Mouse (Mus musculus): Measurements from ENCODE around the gene Ctdnep1.
A peak's percentile ranks its signal among the peaks of the same experiment; 100 is the strongest.

Gene Ctdnep1

DNA sequence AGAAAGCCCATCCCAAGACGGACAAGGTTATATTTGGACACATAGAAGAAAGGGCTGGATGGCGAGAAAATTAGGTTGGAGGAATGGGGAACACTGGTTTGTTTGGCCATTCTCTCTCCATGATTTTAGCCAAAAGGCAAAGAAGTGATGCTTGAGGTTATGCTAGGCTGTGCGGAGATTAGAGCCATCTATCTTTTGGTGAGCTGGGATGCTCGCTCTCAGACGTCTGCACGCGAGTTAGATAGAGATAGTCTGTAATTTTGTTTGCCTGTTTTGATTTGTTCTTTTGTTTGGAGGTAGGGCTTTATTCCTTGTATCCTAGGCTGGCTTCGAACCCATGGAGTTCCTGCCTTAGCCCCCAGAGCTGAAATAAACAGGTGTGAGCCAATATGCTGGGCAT is 20.2 kb downstream of the Ctdnep1 start:
- TF ChIP-seq NANOG (IDR thresholded peaks at IDR 0.05; ENCODE audit: borderline replicate concordance, low read length) (no peak), POU5F1 (IDR thresholded peaks at IDR 0.05; ENCODE audit: borderline replicate concordance, low read length) (no peak), CTCF (conservative IDR thresholded peaks at IDR 0.05; ENCODE audit: low read length) (no peak)
- Histone ChIP-seq H3K9me3 (ENCODE audit: low read length) (no peaks in the 10 kb centered on the region), H3K36me3 (ENCODE audit: insufficient read depth, low read length) (peaks cover 70% of the 10 kb centered on the region), H3K27me3 (ENCODE audit: insufficient read depth, low read length) (no peaks in the 10 kb centered on the region), H3K4me1 (replicated peaks; ENCODE audit: low read depth, low read length) (peaks cover 79% of the 10 kb centered on the region), H3K4me3 (replicated peaks; ENCODE audit: low read length) (peak overlapping the region; percentile 94)

DNA sequence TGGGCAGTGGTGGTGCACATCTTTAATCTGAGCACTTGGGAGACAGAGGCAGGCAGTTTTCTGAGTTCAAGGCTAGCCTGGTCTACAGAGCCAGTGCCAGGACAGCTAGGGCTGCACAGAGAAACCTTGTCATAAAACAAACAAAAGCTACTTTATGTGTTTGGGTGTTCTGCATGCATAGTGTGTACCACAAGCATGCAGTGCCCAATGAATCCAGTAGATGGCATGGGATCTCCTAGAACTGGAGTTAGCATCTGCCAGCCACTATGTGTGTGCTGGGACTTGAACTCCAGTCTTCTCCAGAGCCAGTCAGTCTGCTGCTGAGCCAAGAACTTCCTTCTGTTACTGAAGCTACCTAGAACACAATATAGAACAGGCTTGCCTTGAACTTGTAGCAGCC is 20.9 kb downstream of the Ctdnep1 start:
- no peak for TF ChIP-seq NANOG (IDR thresholded peaks at IDR 0.05; ENCODE audit: borderline replicate concordance, low read length)
- no peak for TF ChIP-seq POU5F1 (IDR thresholded peaks at IDR 0.05; ENCODE audit: borderline replicate concordance, low read length)
- peak; percentile 83 for TF ChIP-seq CTCF (conservative IDR thresholded peaks at IDR 0.05; ENCODE audit: low read length)
- Histone ChIP-seq H3K4me1 (replicated peaks; ENCODE audit: low read depth, low read length) (peaks cover 86% of the 10 kb centered on the region), H3K36me3 (ENCODE audit: insufficient read depth, low read length) (peaks cover 77% of the 10 kb centered on the region), H3K9me3 (ENCODE audit: low read length) (no peaks in the 10 kb centered on the region), H3K27me3 (ENCODE audit: insufficient read depth, low read length) (no peaks in the 10 kb centered on the region), H3K4me3 (replicated peaks; ENCODE audit: low read length) (peak overlapping the region; percentile 94)

DNA sequence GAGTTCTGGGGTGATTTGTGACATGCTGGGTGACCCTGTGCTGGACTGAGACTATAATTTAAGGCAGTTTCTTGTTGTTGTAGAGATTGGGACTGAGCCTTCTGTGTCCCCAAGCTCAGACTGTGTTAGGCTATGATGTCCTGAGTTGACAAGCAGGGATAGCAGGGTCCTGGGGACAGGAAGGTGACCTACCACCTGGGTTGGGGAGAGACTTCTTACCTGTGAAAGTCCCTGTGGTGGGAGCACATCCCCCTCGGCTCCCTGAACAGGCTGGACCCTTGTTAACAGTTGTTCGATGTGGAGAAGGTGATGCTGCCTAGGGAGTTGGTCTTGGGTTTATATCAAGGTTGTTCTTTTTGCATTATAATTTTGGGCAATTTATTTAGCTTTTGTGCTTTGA is 21.5 kb downstream of the Ctdnep1 start:
- no peaks in the 10 kb centered on the region for H3K9me3 ChIP-seq (ENCODE audit: low read length)
- peaks cover 91% of the 10 kb centered on the region for H3K4me1 ChIP-seq (replicated peaks; ENCODE audit: low read depth, low read length)
- peaks cover 82% of the 10 kb centered on the region for H3K36me3 ChIP-seq (ENCODE audit: insufficient read depth, low read length)
- H3K4me3 ChIP-seq (replicated peaks; ENCODE audit: low read length) = peak overlapping the region; percentile 94
- TF ChIP-seq NANOG (IDR thresholded peaks at IDR 0.05; ENCODE audit: borderline replicate concordance, low read length) = no peak
- TF ChIP-seq POU5F1 (IDR thresholded peaks at IDR 0.05; ENCODE audit: borderline replicate concordance, low read length) = no peak
- TF ChIP-seq CTCF (conservative IDR thresholded peaks at IDR 0.05; ENCODE audit: low read length) = no peak
- H3K27me3 ChIP-seq (ENCODE audit: insufficient read depth, low read length) = no peaks in the 10 kb centered on the region

DNA sequence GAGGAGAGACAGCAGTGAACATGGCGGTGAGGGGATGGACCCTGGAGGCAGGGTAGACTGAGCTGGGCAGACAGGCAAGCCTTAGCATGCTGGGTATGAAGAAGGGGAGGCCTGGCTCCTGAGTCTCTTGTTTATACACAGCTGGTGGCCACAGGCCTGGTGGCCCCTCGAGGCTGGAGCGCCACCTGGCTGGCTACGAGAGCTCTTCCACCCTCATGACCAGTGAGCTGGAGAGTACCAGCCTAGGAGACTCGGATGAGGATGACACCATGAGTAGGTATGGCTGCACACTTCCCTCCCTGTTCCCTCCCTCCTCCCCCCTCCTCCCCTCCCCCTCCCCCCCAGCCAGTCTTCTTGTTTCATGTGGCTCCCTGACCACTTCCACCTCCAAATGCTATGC is 24.6 kb downstream of the Ctdnep1 start:
- no peak overlapping the region; the same call in 1 of the 2 replicates for H3K4me3 ChIP-seq (replicated peaks; ENCODE audit: low read length)
- H3K4me1 ChIP-seq (replicated peaks; ENCODE audit: low read depth, low read length) = peaks cover 92% of the 10 kb centered on the region
- no peaks in the 10 kb centered on the region for H3K27me3 ChIP-seq (ENCODE audit: insufficient read depth, low read length)
- TF ChIP-seq CTCF (conservative IDR thresholded peaks at IDR 0.05; ENCODE audit: low read length) = 0 out of 2 replicates have a peak, but pooled peaks have one; percentile 8
- TF ChIP-seq POU5F1 (IDR thresholded peaks at IDR 0.05; ENCODE audit: borderline replicate concordance, low read length) = no peak
- TF ChIP-seq NANOG (IDR thresholded peaks at IDR 0.05; ENCODE audit: borderline replicate concordance, low read length) = no peak
- peaks cover 86% of the 10 kb centered on the region for H3K36me3 ChIP-seq (ENCODE audit: insufficient read depth, low read length)
- no peaks in the 10 kb centered on the region for H3K9me3 ChIP-seq (ENCODE audit: low read length)

DNA sequence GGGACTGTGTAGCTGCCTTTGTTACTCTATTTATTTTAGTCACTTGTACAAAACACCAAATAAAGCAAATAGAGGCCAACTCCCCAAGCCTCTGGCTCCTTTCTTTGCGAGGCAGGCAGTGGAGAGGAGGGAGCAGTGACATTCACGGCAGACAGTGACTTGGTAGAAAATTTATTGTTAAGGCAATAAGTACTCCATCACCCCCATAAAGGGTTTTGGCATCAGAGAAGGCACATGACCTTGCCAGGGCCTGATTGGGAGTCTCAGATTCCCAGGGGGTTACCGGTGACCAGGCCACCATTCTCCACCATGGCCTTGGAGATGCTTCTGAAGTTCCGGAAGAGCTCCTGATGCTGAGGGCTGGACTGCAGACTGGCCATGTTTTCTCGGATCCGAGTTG is 29.1 kb downstream of the Ctdnep1 start:
- Histone ChIP-seq H3K27me3 (ENCODE audit: insufficient read depth, low read length) (no peaks in the 10 kb centered on the region), H3K36me3 (ENCODE audit: insufficient read depth, low read length) (peaks cover 92% of the 10 kb centered on the region), H3K4me3 (replicated peaks; ENCODE audit: low read length) (no peak overlapping the region), H3K9me3 (ENCODE audit: low read length) (no peaks in the 10 kb centered on the region), H3K4me1 (replicated peaks; ENCODE audit: low read depth, low read length) (peaks cover 95% of the 10 kb centered on the region)
- TF ChIP-seq CTCF (conservative IDR thresholded peaks at IDR 0.05; ENCODE audit: low read length) (no peak), NANOG (IDR thresholded peaks at IDR 0.05; ENCODE audit: borderline replicate concordance, low read length) (no peak), POU5F1 (IDR thresholded peaks at IDR 0.05; ENCODE audit: borderline replicate concordance, low read length) (no peak)

DNA sequence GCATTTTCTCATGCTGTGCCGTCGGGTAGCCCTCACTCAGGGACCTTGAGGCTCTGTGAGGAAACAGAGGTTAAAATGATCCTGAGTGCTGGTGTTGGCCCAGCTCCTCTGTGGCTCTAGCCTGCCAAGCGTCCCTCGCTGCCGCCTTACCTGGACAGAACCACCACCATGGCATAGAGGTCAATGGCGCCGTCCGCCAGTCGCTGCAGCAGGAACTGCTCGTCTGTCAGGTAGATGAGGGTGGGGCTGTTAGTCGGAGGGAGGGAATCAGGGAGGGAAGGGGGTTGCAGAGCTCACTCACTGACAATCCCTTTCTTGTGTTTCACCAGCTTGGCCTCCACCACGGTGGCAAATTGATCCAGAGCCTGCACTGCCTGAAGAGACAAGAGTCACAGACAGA is 29.6 kb downstream of the Ctdnep1 start:
- Histone ChIP-seq H3K27me3 (ENCODE audit: insufficient read depth, low read length) (no peaks in the 10 kb centered on the region), H3K4me3 (replicated peaks; ENCODE audit: low read length) (no peak overlapping the region), H3K9me3 (ENCODE audit: low read length) (no peaks in the 10 kb centered on the region), H3K4me1 (replicated peaks; ENCODE audit: low read depth, low read length) (peaks cover 94% of the 10 kb centered on the region), H3K36me3 (ENCODE audit: insufficient read depth, low read length) (peaks cover 87% of the 10 kb centered on the region)
- TF ChIP-seq POU5F1 (IDR thresholded peaks at IDR 0.05; ENCODE audit: borderline replicate concordance, low read length) (no peak), NANOG (IDR thresholded peaks at IDR 0.05; ENCODE audit: borderline replicate concordance, low read length) (no peak), CTCF (conservative IDR thresholded peaks at IDR 0.05; ENCODE audit: low read length) (no peak)

DNA sequence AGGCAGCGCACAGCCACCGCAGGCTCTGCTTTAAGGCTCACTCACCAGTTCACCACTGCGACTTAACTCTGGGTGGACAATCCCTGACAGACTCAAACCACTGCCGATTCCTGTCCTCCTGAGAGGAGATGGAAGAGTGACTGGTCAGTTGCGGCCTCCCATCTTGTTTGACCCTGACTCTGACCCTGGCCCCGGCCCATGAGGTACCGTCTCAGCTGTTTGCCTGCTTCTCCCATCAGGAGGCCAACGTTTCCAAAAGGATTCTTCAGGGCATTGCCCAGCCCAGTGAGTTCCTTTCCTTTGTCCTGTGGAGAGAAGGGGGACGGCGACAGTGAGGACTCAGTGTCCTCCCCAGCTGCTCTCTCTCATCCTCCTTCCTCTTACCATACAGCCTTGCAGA is 30.0 kb downstream of the Ctdnep1 start:
- Histone ChIP-seq H3K9me3 (ENCODE audit: low read length) (no peaks in the 10 kb centered on the region), H3K4me3 (replicated peaks; ENCODE audit: low read length) (no peak overlapping the region), H3K27me3 (ENCODE audit: insufficient read depth, low read length) (no peaks in the 10 kb centered on the region), H3K4me1 (replicated peaks; ENCODE audit: low read depth, low read length) (peaks cover 93% of the 10 kb centered on the region), H3K36me3 (ENCODE audit: insufficient read depth, low read length) (peaks cover 85% of the 10 kb centered on the region)
- TF ChIP-seq POU5F1 (IDR thresholded peaks at IDR 0.05; ENCODE audit: borderline replicate concordance, low read length) (no peak), NANOG (IDR thresholded peaks at IDR 0.05; ENCODE audit: borderline replicate concordance, low read length) (no peak)

DNA sequence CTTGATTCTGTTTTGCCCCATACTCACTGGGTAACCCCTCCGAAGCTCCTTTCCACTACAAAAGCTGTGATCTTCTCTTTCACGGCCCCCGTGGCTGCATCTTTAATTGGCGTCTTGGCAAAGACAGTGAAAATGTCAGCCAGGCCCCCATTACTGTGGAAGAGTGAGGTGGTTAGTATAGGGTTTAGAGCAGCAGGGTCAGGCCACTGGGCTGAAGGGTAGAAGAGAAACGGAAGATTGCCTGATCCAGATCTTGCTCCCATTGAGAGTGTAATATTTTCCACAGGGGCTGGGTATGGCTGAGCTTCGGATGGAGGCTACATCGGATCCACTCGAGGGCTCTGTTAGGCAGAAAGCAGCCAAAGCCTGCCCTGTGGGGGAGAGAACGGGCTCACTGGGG is 32.0 kb downstream of the Ctdnep1 start:
- Histone ChIP-seq H3K9me3 (ENCODE audit: low read length) (no peaks in the 10 kb centered on the region), H3K4me3 (replicated peaks; ENCODE audit: low read length) (no peak overlapping the region), H3K36me3 (ENCODE audit: insufficient read depth, low read length) (peaks cover 65% of the 10 kb centered on the region), H3K4me1 (replicated peaks; ENCODE audit: low read depth, low read length) (peaks cover 80% of the 10 kb centered on the region), H3K27me3 (ENCODE audit: insufficient read depth, low read length) (peaks cover 5% of the 10 kb centered on the region; the same call in 1 of the 2 replicates)
- TF ChIP-seq NANOG (IDR thresholded peaks at IDR 0.05; ENCODE audit: borderline replicate concordance, low read length) (no peak), CTCF (conservative IDR thresholded peaks at IDR 0.05; ENCODE audit: low read length) (no peak), POU5F1 (IDR thresholded peaks at IDR 0.05; ENCODE audit: borderline replicate concordance, low read length) (no peak)

DNA sequence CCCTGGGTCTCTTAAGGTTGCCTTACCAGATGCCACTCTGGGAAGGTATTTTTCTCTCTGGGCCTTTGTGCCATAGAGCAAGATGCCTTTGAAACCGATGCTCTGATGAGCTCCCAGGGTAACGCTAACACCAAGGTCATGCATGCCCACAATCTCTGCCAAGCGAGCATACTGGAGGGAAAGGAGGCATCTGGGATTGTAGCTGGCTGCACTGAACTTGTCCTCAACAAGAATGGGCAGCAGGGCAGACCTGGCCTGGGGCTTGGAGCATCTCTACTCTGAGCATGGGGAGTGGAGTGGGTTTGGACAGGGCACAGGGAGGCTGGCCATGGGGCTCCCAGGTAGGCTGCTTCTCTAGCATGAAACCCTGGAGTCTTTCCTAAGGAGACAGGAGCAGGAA is 32.5 kb downstream of the Ctdnep1 start:
- Histone ChIP-seq H3K27me3 (ENCODE audit: insufficient read depth, low read length) (peaks cover 5% of the 10 kb centered on the region; the same call in 1 of the 2 replicates), H3K4me3 (replicated peaks; ENCODE audit: low read length) (no peak overlapping the region), H3K4me1 (replicated peaks; ENCODE audit: low read depth, low read length) (peaks cover 78% of the 10 kb centered on the region), H3K9me3 (ENCODE audit: low read length) (no peaks in the 10 kb centered on the region), H3K36me3 (ENCODE audit: insufficient read depth, low read length) (peaks cover 60% of the 10 kb centered on the region)
- no peak for TF ChIP-seq POU5F1 (IDR thresholded peaks at IDR 0.05; ENCODE audit: borderline replicate concordance, low read length)
- no peak for TF ChIP-seq NANOG (IDR thresholded peaks at IDR 0.05; ENCODE audit: borderline replicate concordance, low read length)
- TF ChIP-seq CTCF (conservative IDR thresholded peaks at IDR 0.05; ENCODE audit: low read length) = no peak
